Mouse (Mus musculus): ENCODE measurements at regions not wholly inside any gene's neighbourhood (a gene's known extent, or its start where the extent isn't known, plus 50 kb on each side); places are given as distances from the start of the nearest gene placed in this dataset.

- DNase-seq = no peak
Measured at GRCm38 (mm10) chr7:135818298-135818697, 102.1 kb upstream of the Mki67 start.

- no peak for DNase-seq
Measured at GRCm38 (mm10) chr7:135823884-135824750, 108.0 kb upstream of the Mki67 start.

GRCm38 (mm10) chr7:135829246-135829645, 113.1 kb upstream of the Mki67 start:
- DNase-seq = no peak

- DNase-seq = no peak
Measured at GRCm38 (mm10) chr7:135833425-135833824, 117.3 kb upstream of the Mki67 start.

- peak; percentile 63 to 70 for DNase-seq
Measured at GRCm38 (mm10) chr7:135836808-135837733, 120.9 kb upstream of the Mki67 start.

- DNase-seq = no peak
Measured at GRCm38 (mm10) chr7:135844018-135844417, 127.9 kb upstream of the Mki67 start.

- DNase-seq = no peak
Measured at GRCm38 (mm10) chr7:135847304-135847703, 131.1 kb upstream of the Mki67 start.

- DNase-seq = no peak
Measured at GRCm38 (mm10) chr7:135848170-135848569, 132.0 kb upstream of the Mki67 start.

GRCm38 (mm10) chr7:135848833-135849232, 132.7 kb upstream of the Mki67 start:
- DNase-seq = no peak

- peak; percentile 15 to 35 for DNase-seq
Measured at GRCm38 (mm10) chr7:135853127-135853813, 137.1 kb upstream of the Mki67 start.

- no peak for DNase-seq
Measured at GRCm38 (mm10) chr7:135853814-135854324, 137.7 kb upstream of the Mki67 start.

GRCm38 (mm10) chr7:135860288-135860687, 144.1 kb upstream of the Mki67 start:
- DNase-seq = no peak

GRCm38 (mm10) chr7:135860741-135861408, 144.7 kb upstream of the Mki67 start:
- peak in 1 of 2 experiments; percentile 13 for DNase-seq

- DNase-seq = peak in 1 of 2 experiments; percentile 3
Measured at GRCm38 (mm10) chr7:135861409-135861805, 145.2 kb upstream of the Mki67 start.

- DNase-seq = no peak
Measured at GRCm38 (mm10) chr7:135863581-135864426, 147.6 kb upstream of the Mki67 start.

- DNase-seq = no peak
Measured at GRCm38 (mm10) chr7:135870981-135871380, 154.8 kb upstream of the Mki67 start.

- no peak for DNase-seq
Measured at GRCm38 (mm10) chr7:135877091-135877874, 161.1 kb upstream of the Mki67 start.

GRCm38 (mm10) chr7:135878750-135879149, 162.6 kb upstream of the Mki67 start:
- DNase-seq = no peak

GRCm38 (mm10) chr7:135880446-135880845, 164.3 kb upstream of the Mki67 start:
- DNase-seq = no peak

- no peak for DNase-seq
Measured at GRCm38 (mm10) chr7:135882306-135882705, 166.1 kb upstream of the Mki67 start.

All from adrenal gland, postnatal 36 days (tissue).